Mouse (Mus musculus) thymus, postnatal 0 days (tissue): ENCODE data around the gene Mrps9. TPM values are rescaled to one million over a fixed set of nuclear protein-coding genes. Genes with fewer than 3 reads are reported as not detected.

Source experiments
- DNase-seq: peaks from one replicate; pipeline ENCODE4 v3.0.0-alpha.2; 2015; ENCODE audit warnings: low spot score
- polyA plus RNA-seq: library from polyadenylated mRNA; unstranded; fragments of >200 nt; fragmentation: Nextera tagmentation; extraction: Ambion mirVana; gene quantifications from 2 replicates; pipeline ENCODE4 v1.2.1, GENCODE M21; 2015

The Mrps9 gene
- polyA plus RNA-seq, 1 experiment from 2014 or later: 67.9 TPM

GRCm38 (mm10) chr1:42905148-42905547, 54.1 kb downstream of the Mrps9 start:
- no peak for DNase-seq

GRCm38 (mm10) chr1:42906696-42907095, 55.7 kb downstream of the Mrps9 start:
- DNase-seq: no peak

GRCm38 (mm10) chr1:42907153-42907552, 56.1 kb downstream of the Mrps9 start:
- DNase-seq: no peak

- DNase-seq: peak; percentile 22
Measured at GRCm38 (mm10) chr1:42915062-42915461, 64.0 kb downstream of the Mrps9 start.

- DNase-seq: no peak
Measured at GRCm38 (mm10) chr1:42916719-42917118, 65.7 kb downstream of the Mrps9 start.

- DNase-seq: no peak
Measured at GRCm38 (mm10) chr1:42917908-42918307, 66.9 kb downstream of the Mrps9 start.

GRCm38 (mm10) chr1:42923924-42924323, 72.9 kb downstream of the Mrps9 start:
- no peak for DNase-seq

GRCm38 (mm10) chr1:42933613-42934012, 82.6 kb downstream of the Mrps9 start:
- no peak for DNase-seq

- no peak for DNase-seq
Measured at GRCm38 (mm10) chr1:42948486-42948885, 97.5 kb downstream of the Mrps9 start.

- peak; percentile 46 for DNase-seq
Measured at GRCm38 (mm10) chr1:42952734-42953481, 101.9 kb downstream of the Mrps9 start, which contains the start of gene Gpr45. Gene Gpr45, plus strand, starts transcription at chr1:42952872.

GRCm38 (mm10) chr1:42953482-42953822, 102.4 kb downstream of the Mrps9 start:
- no peak for DNase-seq

Other genes with a start within 250 kb of the Mrps9 start
- 0.03 and 0.04 TPM in 2 replicates for gene Pou3f3, start 155.5 kb upstream of the Mrps9 start, polyA plus RNA-seq
- 2.9 and 3.8 TPM in 2 replicates for gene Gpr45, start 101.6 kb downstream of the Mrps9 start, polyA plus RNA-seq
- 5.3 and 5.6 TPM in 2 replicates for gene Tgfbrap1, start 247.4 kb downstream of the Mrps9 start, polyA plus RNA-seq
- 19.7 and 21.1 TPM in 2 replicates for gene AI597479, start 247.5 kb downstream of the Mrps9 start, polyA plus RNA-seq